Mouse (Mus musculus): ENCODE measurements at regions not wholly inside any gene's neighbourhood (a gene's known extent, or its start where the extent isn't known, plus 50 kb on each side); places are given as distances from the start of the nearest gene placed in this dataset.

GRCm38 (mm10) chr3:50761766-50762165, 318.4 kb upstream of the Slc7a11 start:
- no peak for DNase-seq (ENCODE audit: low spot score)

DNA sequence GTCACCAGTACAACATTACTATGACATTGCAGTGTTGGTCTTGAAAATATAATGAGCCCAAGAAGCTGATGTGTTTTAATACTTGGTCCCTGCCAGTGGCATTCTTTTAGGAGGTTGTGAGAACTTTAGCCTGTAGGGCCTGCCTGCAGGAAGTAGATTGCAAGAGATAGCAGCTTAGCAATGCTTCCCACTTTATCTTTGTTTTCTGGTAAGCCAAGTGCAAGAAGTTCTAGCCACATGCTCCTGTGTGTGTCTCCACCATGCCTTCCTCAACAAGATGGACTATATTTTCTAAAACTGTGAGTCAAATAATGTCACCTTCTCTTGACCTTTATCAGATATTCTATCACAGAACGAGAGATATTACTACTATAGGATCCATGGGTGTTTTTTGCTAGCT, 314.7 kb upstream of the Slc7a11 start:
- DNase-seq (ENCODE audit: low spot score): no peak

- DNase-seq (ENCODE audit: low spot score): no peak
These were observed 293.8 kb upstream of the Slc7a11 start for GRCm38 (mm10) chr3:50737173-50737572.

DNA sequence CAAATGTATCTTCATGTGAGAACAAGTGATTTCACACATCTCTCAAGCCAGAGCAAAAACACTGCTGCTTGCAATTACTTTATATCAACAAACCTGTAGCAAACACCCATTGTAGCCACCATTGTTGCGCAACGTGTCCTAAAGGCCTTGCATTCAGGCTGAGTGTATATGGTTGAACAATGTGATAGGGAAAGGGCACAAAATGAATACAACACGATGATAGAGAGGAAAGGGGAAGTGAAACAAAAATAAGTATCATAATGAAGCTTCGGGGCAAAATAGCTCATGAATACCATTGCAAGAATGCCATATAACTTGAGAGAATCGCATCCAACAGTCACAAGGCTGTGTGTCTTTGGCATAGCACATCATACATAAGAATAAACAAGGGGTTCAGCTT, 275.6 kb upstream of the Slc7a11 start:
- no peak for DNase-seq (ENCODE audit: low spot score)

- DNase-seq (ENCODE audit: low spot score): no peak
These were observed 270.0 kb upstream of the Slc7a11 start for GRCm38 (mm10) chr3:50713463-50713862.

- no peak for DNase-seq (ENCODE audit: low spot score)
These were observed 266.1 kb upstream of the Slc7a11 start for GRCm38 (mm10) chr3:50709415-50709989.

DNA sequence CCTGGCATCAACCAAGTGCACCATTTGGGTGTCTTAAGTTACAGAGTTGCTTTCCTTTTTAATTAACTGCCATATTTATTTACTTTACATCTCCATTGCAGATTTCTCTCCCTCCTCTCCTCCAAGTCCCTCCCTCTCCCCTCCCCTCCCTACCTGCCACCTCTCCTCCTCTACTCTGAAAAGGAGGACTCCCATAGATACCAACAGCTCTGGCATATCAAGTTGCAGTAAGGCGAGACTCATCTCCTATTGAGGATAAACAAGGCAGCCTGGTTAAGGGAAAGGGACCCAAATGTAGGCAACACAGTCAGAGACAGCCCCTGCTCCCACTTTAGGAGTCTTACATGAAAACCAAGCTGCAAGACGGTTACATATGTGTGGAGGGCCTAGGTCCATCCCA, 263.3 kb upstream of the Slc7a11 start:
- no peak for DNase-seq (ENCODE audit: low spot score)

DNA sequence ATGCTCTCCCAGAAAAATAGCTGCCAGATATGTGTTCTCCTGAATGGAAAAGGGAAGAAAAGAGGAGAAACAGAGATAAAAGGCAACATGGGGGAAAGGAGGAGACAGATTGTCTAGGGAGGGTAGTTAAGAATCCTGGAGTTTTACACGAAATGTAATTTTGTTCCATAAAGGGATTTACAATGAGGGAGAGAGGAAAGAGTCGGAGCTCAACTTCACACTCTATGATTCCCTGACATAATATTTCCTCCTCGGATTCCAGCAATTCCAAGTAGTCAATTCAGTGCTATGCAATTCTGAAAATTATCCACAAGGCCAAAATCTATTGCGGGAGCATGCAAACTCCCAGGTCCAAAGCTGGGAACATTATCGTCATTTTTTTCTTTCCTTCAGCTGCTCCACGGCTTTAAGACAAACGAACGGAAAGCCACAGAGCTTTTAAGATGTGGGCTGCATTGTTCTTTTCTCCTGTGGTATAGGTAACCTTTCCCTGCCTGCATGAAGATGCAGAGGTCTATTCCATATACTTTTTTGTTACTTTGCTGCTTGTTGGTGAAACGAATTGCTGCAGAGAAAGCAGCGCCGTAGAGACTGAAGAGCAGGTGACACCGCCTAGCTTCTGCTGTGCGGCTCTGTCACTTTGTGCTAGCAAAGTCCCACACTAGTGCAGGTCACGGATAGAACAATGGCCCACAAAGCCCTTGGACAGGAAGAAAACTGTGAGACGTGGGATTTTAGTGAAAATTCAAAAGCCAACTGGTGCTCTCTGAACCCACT, 251.7 kb upstream of the Slc7a11 start:
- DNase-seq (ENCODE audit: low spot score): no peak

GRCm38 (mm10) chr3:50694497-50694896, 251.1 kb upstream of the Slc7a11 start:
- peak; percentile 24 for DNase-seq (ENCODE audit: low spot score)

DNA sequence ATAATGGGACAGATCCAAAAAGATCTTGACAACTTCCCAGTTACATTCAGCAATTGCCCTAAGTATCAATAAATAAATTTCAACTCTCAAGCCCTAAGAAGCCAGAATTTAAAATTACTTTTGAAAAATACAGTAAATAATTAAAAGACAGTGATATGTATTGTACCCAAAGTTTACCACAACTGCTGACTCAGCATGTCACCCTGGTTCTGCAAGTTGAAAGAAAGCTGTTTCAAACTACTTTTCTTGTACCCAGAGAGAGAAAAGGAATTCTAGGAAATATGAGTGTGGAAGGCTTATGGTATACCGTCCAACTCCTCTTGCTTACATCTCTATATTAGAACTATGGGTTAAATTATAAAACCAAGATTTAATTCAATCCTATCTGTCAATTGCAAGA, 248.9 kb upstream of the Slc7a11 start:
- DNase-seq (ENCODE audit: low spot score): no peak

DNA sequence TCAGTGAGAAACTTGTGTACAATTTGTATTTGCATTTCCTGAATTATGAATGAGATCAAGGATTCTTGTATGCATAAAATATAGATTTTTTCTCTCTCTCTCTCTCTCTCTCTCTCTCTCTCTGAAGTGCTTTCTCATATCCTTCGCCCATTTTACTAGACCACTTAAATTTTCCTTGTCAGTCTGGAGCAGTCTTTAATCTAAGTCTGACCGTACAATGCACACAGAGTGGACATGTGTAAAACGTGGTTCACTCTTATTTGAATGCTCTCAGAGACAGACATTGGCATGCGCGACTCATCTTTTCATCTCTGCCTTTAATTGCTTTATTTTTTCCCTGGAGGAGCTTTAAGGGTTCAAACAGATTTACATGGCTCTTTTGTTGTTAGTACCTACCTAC, 247.3 kb upstream of the Slc7a11 start:
- no peak for DNase-seq (ENCODE audit: low spot score)

GRCm38 (mm10) chr3:50689375-50689774, 246.0 kb upstream of the Slc7a11 start:
- no peak for DNase-seq (ENCODE audit: low spot score)

GRCm38 (mm10) chr3:50687755-50688154, 244.3 kb upstream of the Slc7a11 start:
- DNase-seq (ENCODE audit: low spot score): no peak

DNA sequence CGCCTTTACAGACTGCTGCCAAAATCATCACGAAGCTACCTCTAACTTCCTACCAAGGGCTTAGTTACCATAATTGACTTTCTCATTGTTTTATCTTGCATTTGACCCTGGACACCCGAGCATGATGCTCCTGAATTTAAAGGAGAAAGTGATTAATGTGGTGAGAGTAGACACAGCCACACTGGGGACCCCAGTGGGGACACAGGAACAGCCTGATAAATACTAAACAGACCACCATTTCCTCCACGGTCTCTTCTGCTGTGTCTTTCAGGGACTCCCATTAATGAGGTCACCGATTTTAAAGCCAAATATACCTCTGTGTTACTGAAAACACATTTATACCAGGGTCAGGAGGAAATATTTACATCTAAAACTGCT, 235.2 kb upstream of the Slc7a11 start:
- no peak for DNase-seq (ENCODE audit: low spot score)

DNA sequence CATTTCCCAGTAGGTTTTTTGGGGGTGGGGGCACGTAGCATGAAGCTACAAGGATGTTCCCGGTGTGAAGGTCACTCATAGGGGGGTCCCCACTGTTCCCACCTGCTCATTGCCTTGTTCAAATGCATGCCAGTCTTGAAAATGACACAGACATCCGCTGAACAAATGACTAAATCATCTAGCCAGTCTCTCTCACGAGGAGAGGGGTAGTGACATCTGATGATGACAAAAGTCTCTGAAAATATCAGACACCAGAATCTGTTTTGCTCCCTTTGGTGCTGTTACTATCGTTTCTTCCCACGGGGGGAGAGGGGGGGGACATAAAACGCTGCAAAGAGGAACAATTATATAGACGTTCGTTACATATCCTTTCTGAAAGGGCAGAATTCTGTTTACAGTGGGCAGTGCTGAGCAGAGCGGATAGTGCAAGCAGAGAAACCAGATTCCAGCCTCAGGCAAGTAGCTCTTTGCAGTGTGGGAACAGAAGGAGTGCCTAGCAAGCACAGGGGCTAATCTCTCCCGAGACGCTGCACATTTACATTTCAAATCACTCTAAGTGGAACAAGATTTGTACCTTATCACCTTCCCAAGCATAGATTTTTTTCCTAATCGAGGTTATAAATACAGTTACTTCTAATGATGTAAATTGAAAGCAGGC, 234.7 kb upstream of the Slc7a11 start:
- no peak for DNase-seq (ENCODE audit: low spot score)

DNA sequence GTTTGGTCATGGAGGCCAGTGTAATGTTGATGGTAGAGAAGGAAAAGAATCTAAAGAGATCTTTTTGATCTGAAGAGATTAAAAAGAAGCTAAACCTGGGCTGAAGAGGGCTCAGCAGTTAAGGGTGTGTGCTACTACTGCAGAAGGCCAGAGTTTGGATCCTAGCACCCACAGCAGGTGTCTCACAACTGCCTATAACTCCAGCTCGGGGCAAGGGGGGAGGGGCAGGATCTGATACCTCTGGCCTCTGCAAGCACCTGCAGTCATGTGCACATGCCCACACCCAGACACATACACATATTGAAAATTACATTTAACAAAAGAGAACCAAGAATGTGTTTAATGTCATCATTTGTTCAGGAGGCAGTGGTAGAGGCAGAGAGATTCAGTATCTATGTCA, 232.4 kb upstream of the Slc7a11 start:
- no peak for DNase-seq (ENCODE audit: low spot score)

- DNase-seq (ENCODE audit: low spot score): no peak
These were observed 231.6 kb upstream of the Slc7a11 start for GRCm38 (mm10) chr3:50674860-50675566.

- peak; percentile 31 for DNase-seq (ENCODE audit: low spot score)
These were observed 221.9 kb upstream of the Slc7a11 start for GRCm38 (mm10) chr3:50665316-50665715.

GRCm38 (mm10) chr3:50660966-50661365, 217.6 kb upstream of the Slc7a11 start:
- no peak for DNase-seq (ENCODE audit: low spot score)

DNA sequence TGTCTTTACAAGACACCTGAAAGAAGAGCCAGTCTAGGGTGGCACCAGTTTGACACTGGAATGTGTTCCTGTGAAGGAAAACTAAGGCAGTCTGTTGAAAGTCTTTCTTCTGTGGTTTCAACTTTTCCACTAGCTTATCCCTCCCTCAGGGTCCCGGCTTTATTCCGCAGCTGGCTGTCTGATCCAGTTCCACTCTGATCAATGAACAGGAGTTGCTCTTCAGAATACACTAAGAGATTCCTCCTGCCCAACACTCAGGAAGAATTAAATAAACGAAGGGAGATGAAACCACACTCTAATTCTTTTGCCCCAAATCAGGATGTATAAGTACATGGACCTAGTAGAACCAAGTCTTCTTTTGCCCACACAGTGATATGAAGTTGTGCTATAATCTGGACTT, 217.2 kb upstream of the Slc7a11 start:
- DNase-seq (ENCODE audit: low spot score): no peak

DNA sequence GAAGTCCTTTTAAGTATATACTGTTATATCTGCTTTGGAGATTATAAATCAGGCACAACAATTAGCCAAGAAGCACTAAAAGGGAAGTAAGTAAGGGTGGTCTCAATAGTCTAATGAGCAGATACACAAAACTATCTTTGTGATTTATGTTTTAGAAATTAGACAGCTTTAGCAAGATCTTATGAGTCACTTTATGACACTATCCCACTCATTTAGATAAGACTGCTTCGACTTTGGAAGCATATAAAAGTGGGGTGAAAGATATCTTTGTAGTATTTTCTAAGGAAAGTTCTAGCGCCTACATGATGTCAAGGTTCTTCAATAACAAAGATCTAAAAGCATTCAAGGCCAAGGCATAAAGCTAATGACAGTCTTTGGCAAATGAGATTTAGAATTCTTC, 214.5 kb upstream of the Slc7a11 start:
- DNase-seq (ENCODE audit: low spot score): no peak

- DNase-seq (ENCODE audit: low spot score): no peak
These were observed 211.0 kb upstream of the Slc7a11 start for GRCm38 (mm10) chr3:50654441-50654840.

DNA sequence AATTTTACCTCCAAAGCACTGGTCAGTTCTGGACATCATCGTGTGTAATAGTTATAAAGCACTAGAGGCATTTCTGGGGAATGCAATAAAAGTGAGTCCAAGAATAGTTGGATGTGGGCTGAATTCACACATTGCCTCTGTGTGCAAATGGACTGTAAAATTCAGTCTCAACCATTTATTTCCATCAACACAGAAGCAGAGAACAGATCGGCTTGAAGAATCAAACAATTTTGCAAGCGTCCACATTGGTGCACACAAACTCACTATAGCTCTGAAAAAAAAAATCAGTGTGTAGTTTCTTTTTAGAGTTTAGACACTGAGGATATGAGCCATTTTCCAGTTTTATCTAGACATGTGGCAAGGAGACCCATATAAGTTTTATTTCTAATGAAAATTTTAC, 208.9 kb upstream of the Slc7a11 start:
- no peak for DNase-seq (ENCODE audit: low spot score)

Data from layer of hippocampus, adult 11-12 months (tissue).